Mouse (Mus musculus) MEL (cell line): ENCODE results near the gene Mast3. TPM values are rescaled to one million over a fixed set of nuclear protein-coding genes. Genes with fewer than 3 reads are reported as not detected.

Source experiments
- DNase-seq: peaks from one replicate; pipeline ENCODE4 v3.0.0; 2011; ENCODE audit warnings: low read depth, low spot score
- H3K27ac ChIP-seq: 2 replicates; pipeline ENCODE4 v1.5.1; 2012; ENCODE audit warnings: low read depth, mild to moderate bottlenecking, control low read depth, low read length, moderate library complexity; ENCODE audit not compliant: control insufficient read depth
- H3K27me3 ChIP-seq, 2 experiments: fragments of 150-350 bp in 1 of 2; sonication (generic) in 1 of 2; 2 replicates each; pipeline ENCODE4 v1.6.1; 2012; ENCODE audit warnings: low read length in 2 of 2, mild to moderate bottlenecking in 2 of 2, improper control_type of control experiment in 1 of 2, moderate library complexity in 1 of 2; ENCODE audit not compliant: insufficient read depth in 2 of 2, control insufficient read depth in 1 of 2
- H3K36me3 ChIP-seq, 2 experiments: 2 replicates each; pipeline ENCODE4 v1.6.1; 2012 to 2014; ENCODE audit warnings: low read length in 2 of 2, improper control_type of control experiment in 1 of 2, inconsistent platforms in 1 of 2, mild to moderate bottlenecking in 1 of 2; ENCODE audit not compliant: insufficient read depth in 2 of 2, control insufficient read depth in 1 of 2
- H3K4me1 ChIP-seq, 2 experiments: fragments of 150-350 bp in 1 of 2; sonication (generic) in 1 of 2; 2 replicates each; pipeline ENCODE4 v1.6.1; 2012; ENCODE audit warnings: low read length in 2 of 2, improper control_type of control experiment in 1 of 2, mild to moderate bottlenecking in 1 of 2; ENCODE audit not compliant: insufficient read depth in 2 of 2, control insufficient read depth in 1 of 2
- H3K4me3 ChIP-seq, 2 experiments: fragments of 150-350 bp in 1 of 2; sonication (generic) in 1 of 2; 2 replicates each; pipeline ENCODE4 v1.5.1; 2012; ENCODE audit warnings: low read depth in 2 of 2, low read length in 2 of 2, mild to moderate bottlenecking in 2 of 2, moderate library complexity in 2 of 2, control low read depth in 1 of 2, improper control_type of control experiment in 1 of 2; ENCODE audit not compliant: control insufficient read depth in 1 of 2, insufficient read depth in 1 of 2
- H3K79me2 ChIP-seq: 2 replicates; pipeline ENCODE4 v1.6.1; 2012; ENCODE audit warnings: mild to moderate bottlenecking, low read length, moderate library complexity; ENCODE audit not compliant: control insufficient read depth, poor library complexity, insufficient read depth
- H3K9ac ChIP-seq: 2 replicates; pipeline ENCODE4 v1.6.1; 2012; ENCODE audit warnings: low read depth, mild to moderate bottlenecking, control low read depth, low read length, moderate library complexity; ENCODE audit not compliant: control insufficient read depth, poor library complexity, severe bottlenecking
- H3K9me3 ChIP-seq: fragments of 150-350 bp; sonication (generic); replicated peaks from 2 replicates; pipeline ENCODE4 v1.6.1; 2012; ENCODE audit warnings: mild to moderate bottlenecking, low read length, improper control_type of control experiment, moderate library complexity; ENCODE audit not compliant: insufficient read depth
- BHLHE40 ChIP-seq: IDR thresholded peaks from 2 replicates; pipeline ENCODE4 v1.6.1; 2012; ENCODE audit warnings: low read depth, mild to moderate bottlenecking, inconsistent platforms, low read length, improper control_type of control experiment, borderline replicate concordance
- CHD1 ChIP-seq: IDR thresholded peaks from 2 replicates; pipeline ENCODE4 v1.6.1; 2012; ENCODE audit warnings: low read depth, mild to moderate bottlenecking, inconsistent platforms, low read length, improper control_type of control experiment
- E2F4 ChIP-seq: IDR thresholded peaks from 2 replicates; pipeline ENCODE4 v1.6.1; 2011; ENCODE audit warnings: low read depth, low read length, improper control_type of control experiment, borderline replicate concordance
- ELF1 ChIP-seq: IDR thresholded peaks from 2 replicates; pipeline ENCODE4 v1.6.1; 2014; ENCODE audit warnings: low read depth, mild to moderate bottlenecking, inconsistent platforms, low read length, improper control_type of control experiment, moderate library complexity
- GABPA ChIP-seq: IDR thresholded peaks from 2 replicates; pipeline ENCODE4 v1.6.1; 2012; ENCODE audit warnings: low read depth, mild to moderate bottlenecking, inconsistent platforms, low read length, improper control_type of control experiment, moderate library complexity
- GATA1 ChIP-seq: IDR thresholded peaks from 2 replicates; pipeline ENCODE4 v1.6.1; 2011; ENCODE audit warnings: low read depth, low read length, improper control_type of control experiment
- HCFC1 ChIP-seq: IDR thresholded peaks from 2 replicates; pipeline ENCODE4 v1.6.1; 2012; ENCODE audit warnings: low read depth, mild to moderate bottlenecking, inconsistent platforms, low read length, improper control_type of control experiment, moderate library complexity
- JUND ChIP-seq: IDR thresholded peaks from 2 replicates; pipeline ENCODE4 v1.6.1; 2011; ENCODE audit warnings: low read depth, mild to moderate bottlenecking, improper control_type of control experiment, low read length
- KAT2A ChIP-seq: conservative IDR thresholded peaks from 2 replicates; pipeline ENCODE4 v1.6.1; 2012; ENCODE audit warnings: low read depth, low read length, improper control_type of control experiment, inconsistent platforms
- MAZ ChIP-seq: IDR thresholded peaks from 2 replicates; pipeline ENCODE4 v1.6.1; 2012; ENCODE audit warnings: low read depth, mild to moderate bottlenecking, inconsistent platforms, low read length, improper control_type of control experiment
- MEF2A ChIP-seq: IDR thresholded peaks from 2 replicates; pipeline ENCODE4 v1.6.1; 2014; ENCODE audit warnings: low read depth, mild to moderate bottlenecking, inconsistent platforms, low read length, improper control_type of control experiment; ENCODE audit not compliant: poor library complexity, insufficient replicate concordance, severe bottlenecking; ENCODE audit errors: extremely low read depth
- MYB ChIP-seq: IDR thresholded peaks from 2 replicates; pipeline ENCODE4 v1.6.1; 2011; ENCODE audit warnings: mild to moderate bottlenecking, low read depth, low read length, improper control_type of control experiment
- NRF1 ChIP-seq: IDR thresholded peaks from 2 replicates; pipeline ENCODE4 v1.6.1; 2014; ENCODE audit warnings: low read depth, mild to moderate bottlenecking, inconsistent platforms, low read length, improper control_type of control experiment, moderate library complexity; ENCODE audit not compliant: poor library complexity, insufficient read depth, severe bottlenecking
- POLR2AphosphoS5 ChIP-seq: IDR thresholded peaks from 2 replicates; pipeline ENCODE4 v1.6.1; 2012; ENCODE audit warnings: low read depth, borderline replicate concordance, mild to moderate bottlenecking, inconsistent platforms, low read length, moderate library complexity, mixed read lengths
- SIN3A ChIP-seq: IDR thresholded peaks from 2 replicates; pipeline ENCODE4 v1.6.1; 2012; ENCODE audit warnings: low read length, improper control_type of control experiment, inconsistent platforms
- TBP ChIP-seq: IDR thresholded peaks from 2 replicates; pipeline ENCODE4 v1.8.0; 2011; ENCODE audit warnings: low read depth, low read length, improper control_type of control experiment
- USF2 ChIP-seq, 2 experiments: IDR thresholded peaks; 2 replicates each; pipeline ENCODE4 v1.6.1; 2011 to 2012; ENCODE audit warnings: improper control_type of control experiment in 2 of 2, low read length in 2 of 2, borderline replicate concordance in 1 of 2, inconsistent platforms in 1 of 2, low read depth in 1 of 2, mild to moderate bottlenecking in 1 of 2; ENCODE audit not compliant: insufficient read depth in 1 of 2
- ZC3H11A ChIP-seq: IDR thresholded peaks from 2 replicates; pipeline ENCODE4 v1.6.1; 2012; ENCODE audit warnings: low read depth, mild to moderate bottlenecking, inconsistent platforms, low read length, improper control_type of control experiment
- ZMIZ1 ChIP-seq: IDR thresholded peaks from 2 replicates; pipeline ENCODE4 v1.6.1; 2012; ENCODE audit warnings: low read depth, mild to moderate bottlenecking, inconsistent platforms, low read length, improper control_type of control experiment, moderate library complexity
- ZNF384 ChIP-seq: IDR thresholded peaks from 2 replicates; pipeline ENCODE4 v1.6.1; 2012; ENCODE audit warnings: low read depth, mild to moderate bottlenecking, inconsistent platforms, low read length, improper control_type of control experiment
- polyA plus RNA-seq, 2 experiments: library from polyadenylated mRNA; stranded (reverse) in 1 of 2; unstranded in 1 of 2; fragments of >175 nt in 1 of 2; fragments of >200 nt in 1 of 2; gene quantifications; 2 replicates each; pipeline versions ENCODE4 v1.2.1 to v1.2.4; 2012; ENCODE audit warnings: low replicate concordance in 2 of 2, low read depth in 1 of 2; ENCODE audit not compliant: insufficient read length in 2 of 2, insufficient read depth in 1 of 2, missing spikeins in 1 of 2
- total RNA-seq: library from RNA; depleted of rRNA; stranded (reverse); fragments of 300-350 nt; gene quantifications from 2 replicates; pipeline ENCODE4 v1.2.3, GENCODE M21; 2012

Gene Mast3
- total and polyA plus RNA-seq, 3 experiments = 13.5 to 54.7 TPM; not detected in 1

DNA sequence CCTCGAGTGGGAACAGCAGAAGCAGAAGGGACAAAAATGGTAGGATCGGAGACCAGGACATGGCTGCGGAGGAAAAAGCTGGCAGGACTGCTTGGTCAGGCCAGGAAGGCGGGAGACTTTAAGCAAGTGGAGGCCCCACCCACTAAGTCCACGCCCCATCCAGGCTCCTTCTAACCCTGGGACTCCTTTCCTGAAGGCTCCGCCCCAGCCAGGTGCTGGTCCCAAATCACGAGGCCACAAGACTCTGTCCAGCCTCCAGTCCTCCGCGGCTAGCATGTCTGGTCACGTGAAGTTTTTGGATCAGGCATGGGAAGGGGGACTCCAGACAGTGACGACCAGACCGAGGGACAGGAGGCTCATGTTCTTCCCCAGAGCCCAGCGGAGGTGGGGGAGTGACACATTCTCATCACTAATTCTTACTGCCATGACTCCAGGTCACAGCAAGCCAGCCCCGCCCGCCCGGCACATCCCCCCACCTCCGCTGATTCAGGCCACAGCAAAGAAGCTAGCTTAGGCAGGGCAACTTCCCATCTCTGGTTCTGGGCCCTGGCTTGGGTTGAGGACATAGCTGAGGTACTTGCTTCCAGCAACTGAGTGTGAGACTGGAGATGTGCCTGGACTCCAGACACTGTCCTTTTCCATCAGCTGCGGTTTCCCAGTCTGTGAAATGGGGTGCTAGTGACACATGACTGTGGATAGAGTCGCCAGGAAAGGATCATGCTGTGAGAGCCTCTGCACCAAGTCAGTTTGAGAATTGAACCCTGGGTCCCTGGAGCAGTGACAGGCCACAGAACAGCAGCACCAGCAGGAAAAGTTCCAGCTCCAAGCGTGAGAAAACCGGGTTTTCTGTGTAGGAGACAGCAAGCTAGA lies 38.0 kb downstream of the Mast3 start:
- no peak overlapping the region for H3K27ac ChIP-seq
- no peak for DNase-seq
- H3K36me3 ChIP-seq = peaks cover 0 to 18% of the 10 kb centered on the region in 2 experiments; a peak in 2 of 4 replicates
- no peaks in the 10 kb centered on the region for H3K27me3 ChIP-seq
- no peak for TF ChIP-seq SIN3A
- no peak for TF ChIP-seq JUND
- TF ChIP-seq MAZ = no peak
- no peak for TF ChIP-seq MEF2A
- H3K79me2 ChIP-seq = no peaks in the 10 kb centered on the region
- no peak overlapping the region for H3K4me3 ChIP-seq
- H3K9me3 ChIP-seq = no peaks in the 10 kb centered on the region
- no peak overlapping the region for H3K9ac ChIP-seq
- peaks cover 7 to 23% of the 10 kb centered on the region in 2 experiments for H3K4me1 ChIP-seq

DNA sequence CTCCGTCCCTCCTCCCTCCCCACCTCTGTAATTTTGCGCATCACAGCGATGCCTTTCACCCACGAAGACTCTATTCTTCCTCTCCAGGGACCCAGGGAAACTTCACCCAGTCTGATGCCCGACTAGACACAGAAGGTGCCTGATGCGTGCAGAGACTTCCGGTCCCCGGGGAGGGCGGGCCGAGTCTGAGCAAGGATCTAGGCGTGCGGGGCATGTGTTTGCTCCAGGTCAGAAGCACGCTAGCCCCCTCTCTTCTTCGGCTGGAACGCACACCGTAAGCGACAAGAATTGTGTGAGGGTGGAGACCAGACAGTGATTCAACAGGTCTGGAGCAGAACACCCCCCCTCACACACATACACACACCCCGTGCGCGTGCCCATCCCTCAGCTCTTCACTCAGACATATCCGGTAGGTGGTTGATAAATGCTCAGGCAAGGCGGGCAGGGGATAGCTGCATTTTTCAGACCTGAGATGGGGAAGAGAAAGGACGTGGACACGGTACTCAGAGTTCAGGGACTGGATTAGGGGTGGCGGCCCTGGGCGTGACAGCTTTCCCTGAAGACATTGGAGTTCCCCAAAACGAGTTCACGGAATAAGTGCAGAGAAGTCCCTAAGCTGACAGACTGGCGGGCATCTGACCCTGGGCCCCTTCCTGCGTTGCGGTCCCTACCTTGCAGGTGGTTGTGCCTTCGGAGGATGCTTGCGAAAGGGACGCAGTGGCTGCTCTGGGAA lies 38.9 kb downstream of the Mast3 start:
- Histone ChIP-seq H3K36me3 (peaks cover 0 to 23% of the 10 kb centered on the region in 2 experiments; a peak in 2 of 4 replicates), H3K27me3 (no peaks in the 10 kb centered on the region)
- no peak for DNase-seq
- no peak for TF ChIP-seq HCFC1
- no peak for TF ChIP-seq NRF1
- no peak for TF ChIP-seq USF2 (IDR thresholded peaks at IDR 0.05; ENCODE audit: borderline replicate concordance in 1 of 2, insufficient read depth in 1 of 2, low read depth in 1 of 2, low read length in 2 of 2)
- no peak for TF ChIP-seq ZNF384
- no peak for TF ChIP-seq BHLHE40
- no peak for TF ChIP-seq ZC3H11A
- TF ChIP-seq MYB = no peak
- no peak for TF ChIP-seq MEF2A
- TF ChIP-seq GATA1 = no peak
- no peak for TF ChIP-seq ELF1
- TF ChIP-seq CHD1 = no peak
- no peak for TF ChIP-seq E2F4
- no peak for TF ChIP-seq ZMIZ1
- TF ChIP-seq KAT2A = no peak
- TF ChIP-seq TBP = no peak
- TF ChIP-seq POLR2AphosphoS5 = no peak
- TF ChIP-seq GABPA = no peak
- TF ChIP-seq, all 39 proteins: peak for 0
- Histone ChIP-seq H3K9me3 (no peaks in the 10 kb centered on the region), H3K27ac (no peak overlapping the region), H3K4me3 (no peak overlapping the region), H3K4me1 (peaks cover 12 to 26% of the 10 kb centered on the region in 2 experiments), H3K79me2 (no peaks in the 10 kb centered on the region; the same call in 1 of the 2 replicates), H3K9ac (no peak overlapping the region)
